Mouse (Mus musculus): ENCODE data around the gene Tex101.
"Not testable (repeated sequence)": the region's sequence is repeated elsewhere in the genome, so short reads cannot be mapped to it uniquely, and the experiment has no call there.

Gene Tex101

GRCm38 (mm10) chr7:24676575-24676974, at the start of gene Tex101:
Tex101 (minus strand) TSS chr7:24676675.
- no peak for DNase-seq (ENCODE audit: low read depth in 1 of 2, low spot score in 2 of 2)

- DNase-seq (ENCODE audit: low read depth in 1 of 2, low spot score in 2 of 2), result peak; percentile 16 to 27
Observed at GRCm38 (mm10) chr7:24715039-24715438, 38.6 kb upstream of the Tex101 start.

- no peak for DNase-seq (ENCODE audit: low read depth in 1 of 2, low spot score in 2 of 2)
Observed at GRCm38 (mm10) chr7:24708832-24709292, 32.4 kb upstream of the Tex101 start, which contains the start of gene BC049730. BC049730 (plus strand) TSS chr7:24709242.

GRCm38 (mm10) chr7:24702841-24703240, 26.4 kb upstream of the Tex101 start:
- not testable (repeated sequence) for DNase-seq (ENCODE audit: low read depth in 1 of 2, low spot score in 2 of 2)

- DNase-seq (ENCODE audit: low read depth in 1 of 2, low spot score in 2 of 2), result not testable (repeated sequence)
Observed at GRCm38 (mm10) chr7:24697891-24698290, 21.4 kb upstream of the Tex101 start.

GRCm38 (mm10) chr7:24692693-24693092, 16.2 kb upstream of the Tex101 start:
- DNase-seq (ENCODE audit: low read depth in 1 of 2, low spot score in 2 of 2), result not testable (repeated sequence)

- not testable (repeated sequence) for DNase-seq (ENCODE audit: low read depth in 1 of 2, low spot score in 2 of 2)
Observed at GRCm38 (mm10) chr7:24687519-24687918, 11.0 kb upstream of the Tex101 start.

GRCm38 (mm10) chr7:24684121-24684520, 7.6 kb upstream of the Tex101 start:
- DNase-seq (ENCODE audit: low read depth in 1 of 2, low spot score in 2 of 2), result not testable (repeated sequence)

GRCm38 (mm10) chr7:24671944-24672439, 4.5 kb downstream of the Tex101 start:
- DNase-seq (ENCODE audit: low read depth in 1 of 2, low spot score in 2 of 2), result no peak

GRCm38 (mm10) chr7:24664959-24665358, 11.5 kb downstream of the Tex101 start:
- no peak for DNase-seq (ENCODE audit: low read depth in 1 of 2, low spot score in 2 of 2)

GRCm38 (mm10) chr7:24664301-24664700, 12.2 kb downstream of the Tex101 start:
- DNase-seq (ENCODE audit: low read depth in 1 of 2, low spot score in 2 of 2), result no peak

GRCm38 (mm10) chr7:24662575-24662974, 13.9 kb downstream of the Tex101 start:
- DNase-seq (ENCODE audit: low read depth in 1 of 2, low spot score in 2 of 2), result peak in 1 of 2 experiments; percentile 31

GRCm38 (mm10) chr7:24661118-24661904, 15.2 kb downstream of the Tex101 start:
- DNase-seq (ENCODE audit: low read depth in 1 of 2, low spot score in 2 of 2), result no peak

GRCm38 (mm10) chr7:24659737-24660357, 16.6 kb downstream of the Tex101 start:
- DNase-seq (ENCODE audit: low read depth in 1 of 2, low spot score in 2 of 2), result no peak

GRCm38 (mm10) chr7:24653681-24654080, 22.8 kb downstream of the Tex101 start:
- DNase-seq (ENCODE audit: low read depth in 1 of 2, low spot score in 2 of 2), result peak in 1 of 2 experiments; percentile 25

- no peak for DNase-seq (ENCODE audit: low read depth in 1 of 2, low spot score in 2 of 2)
Observed at GRCm38 (mm10) chr7:24646486-24646885, 30.0 kb downstream of the Tex101 start.

GRCm38 (mm10) chr7:24644996-24645395, 31.5 kb downstream of the Tex101 start:
- DNase-seq (ENCODE audit: low read depth in 1 of 2, low spot score in 2 of 2), result no peak

- no peak for DNase-seq (ENCODE audit: low read depth in 1 of 2, low spot score in 2 of 2)
Observed at GRCm38 (mm10) chr7:24644492-24644891, 32.0 kb downstream of the Tex101 start.

- DNase-seq (ENCODE audit: low read depth in 1 of 2, low spot score in 2 of 2), result peak in 1 of 2 experiments; percentile 47
Observed at GRCm38 (mm10) chr7:24642491-24642890, 34.0 kb downstream of the Tex101 start.

- no peak for DNase-seq (ENCODE audit: low read depth in 1 of 2, low spot score in 2 of 2)
Observed at GRCm38 (mm10) chr7:24640450-24640849, 36.0 kb downstream of the Tex101 start.

- DNase-seq (ENCODE audit: low read depth in 1 of 2, low spot score in 2 of 2), result no peak
Observed at GRCm38 (mm10) chr7:24638026-24638856, 38.2 kb downstream of the Tex101 start.

Data from monocyte, adult 2 months (primary cell).